In genomic region chr5:53543945-53544344, GRCm38 (mm10) we compare ENCODE assay signal across 20 mouse cellular contexts.
DNase-seq lines count a peak whose midpoint lies in the region; ATAC-seq and TF ChIP-seq lines count a peak whose summit lies in the region.
"Had no signal": no experiment of that assay in that cellular context is flagged by ENCODE, and none has a peak within 500 bp of the region (broad histone marks: within the 10 kb centered on the region; RNA-seq: fewer than 3 reads in every experiment).

No protein-coding gene starts in this region.

- H3K27me3 ChIP-seq in megakaryocyte, embryonic 14.5 days (replicated peaks): no peaks in the 10 kb centered on the region
- H3K27me3 ChIP-seq in liver, postnatal 0 days (ENCODE audit: insufficient read depth, low read length): no peaks in the 10 kb centered on the region
- no peaks in the 10 kb centered on the region for H3K27me3 ChIP-seq in midbrain, embryonic 16.5 days (ENCODE audit: control insufficient read depth, insufficient read depth, low read depth, low read length)
- H3K27me3 ChIP-seq in liver, embryonic 11.5 days (replicated peaks; ENCODE audit: control insufficient read depth, insufficient read depth, low read length): no peaks in the 10 kb centered on the region
- H3K27me3 ChIP-seq: embryonic facial prominence, embryonic 12.5 days; forebrain, embryonic 12.5 days; heart, embryonic 15.5 days; hindbrain, embryonic 15.5 days had no signal

- no peak for TF ChIP-seq CTCF in liver, postnatal 0 days (IDR thresholded peaks at IDR 0.05; ENCODE audit: low read depth)

- H3K27ac ChIP-seq in ES-E14 (ENCODE audit: insufficient read depth, low read depth, low read length, poor library complexity, severe bottlenecking): peak overlapping the region; percentile 94; the same call in 1 of the 2 replicates
- peak overlapping the region; percentile 39; the same call in 1 of the 2 replicates for H3K27ac ChIP-seq in brown adipose tissue, adult 24 weeks (replicated peaks; ENCODE audit: low read depth, low read length)
- no peak overlapping the region for H3K27ac ChIP-seq in liver, postnatal 0 days (ENCODE audit: low read depth)
- H3K27ac ChIP-seq in midbrain, embryonic 16.5 days (ENCODE audit: low read length): no peak overlapping the region
- no peak overlapping the region for H3K27ac ChIP-seq in liver, embryonic 11.5 days (ENCODE audit: low read depth, low read length)
- H3K27ac ChIP-seq: embryonic facial prominence, embryonic 12.5 days; forebrain, embryonic 12.5 days; heart, embryonic 10.5 days; heart, embryonic 15.5 days; hindbrain, embryonic 15.5 days had no signal

- no peak for DNase-seq in ES-E14 (ENCODE audit: low read depth, low spot score)
- DNase-seq in liver, postnatal 0 days: no peak
- no peak for DNase-seq in liver, embryonic 11.5 days (ENCODE audit: low spot score)
- DNase-seq: adrenal gland, postnatal 25 days; cerebellum, adult 11-12 months; cerebellum, adult 9-10 months; cerebellum, postnatal 25 days; gastrocnemius, postnatal 14 days; kidney, adult 2 months had no signal

- no peak for TF ChIP-seq EP300 in liver, postnatal 0 days (IDR thresholded peaks at IDR 0.05; ENCODE audit: low read depth)

- 78% methylated on average over 4 of the region's 4 CpGs for WGBS in liver, postnatal 0 days (ENCODE audit: insufficient replicate concordance)
- 76% methylated on average over 4 of the region's 4 CpGs for WGBS in midbrain, embryonic 16.5 days
- WGBS in liver, embryonic 11.5 days: 80% methylated on average over 4 of the region's 4 CpGs

- H3K4me1 ChIP-seq in megakaryocyte, embryonic 14.5 days: peaks cover 85% of the 10 kb centered on the region
- peaks cover 18 to 29% of the 10 kb centered on the region in 2 experiments for H3K4me1 ChIP-seq in ES-E14 (ENCODE audit: control insufficient read depth in 2 of 2, insufficient read depth in 2 of 2, low read length in 2 of 2, poor library complexity in 1 of 2)
- no peaks in the 10 kb centered on the region for H3K4me1 ChIP-seq in brown adipose tissue, adult 24 weeks (ENCODE audit: control insufficient read depth, insufficient read depth, insufficient read length, low read length)
- 0 out of 2 replicates have a peak, but pooled peaks cover 3% of the 10 kb centered on the region for H3K4me1 ChIP-seq in liver, postnatal 0 days (ENCODE audit: insufficient read depth)
- no peaks in the 10 kb centered on the region for H3K4me1 ChIP-seq in midbrain, embryonic 16.5 days (ENCODE audit: control insufficient read depth, insufficient read depth, low read length)
- no peaks in the 10 kb centered on the region for H3K4me1 ChIP-seq in liver, embryonic 11.5 days (replicated peaks; ENCODE audit: control insufficient read depth, insufficient read depth, low read length)
- H3K4me1 ChIP-seq: embryonic facial prominence, embryonic 12.5 days; forebrain, embryonic 12.5 days; heart, embryonic 15.5 days; hindbrain, embryonic 15.5 days had no signal

- H3K9ac ChIP-seq in ES-E14 (ENCODE audit: insufficient read depth, low read depth, low read length, poor library complexity, severe bottlenecking): no peak overlapping the region
- no peak overlapping the region for H3K9ac ChIP-seq in liver, postnatal 0 days (replicated peaks)
- H3K9ac ChIP-seq in midbrain, embryonic 16.5 days (ENCODE audit: low read depth, low read length): no peak overlapping the region
- no peak overlapping the region for H3K9ac ChIP-seq in liver, embryonic 11.5 days (ENCODE audit: low read depth, low read length)
- H3K9ac ChIP-seq: embryonic facial prominence, embryonic 12.5 days; forebrain, embryonic 12.5 days; heart, embryonic 15.5 days; hindbrain, embryonic 15.5 days had no signal

- H3K9me3 ChIP-seq in megakaryocyte, embryonic 14.5 days: no peaks in the 10 kb centered on the region
- no peaks in the 10 kb centered on the region for H3K9me3 ChIP-seq in ES-E14 (ENCODE audit: control insufficient read depth, insufficient read depth, low read depth, low read length)
- no peaks in the 10 kb centered on the region for H3K9me3 ChIP-seq in liver, postnatal 0 days (ENCODE audit: low read length)
- no peaks in the 10 kb centered on the region for H3K9me3 ChIP-seq in midbrain, embryonic 16.5 days (replicated peaks; ENCODE audit: control insufficient read depth, low read length, poor library complexity, severe bottlenecking)
- H3K9me3 ChIP-seq in liver, embryonic 11.5 days (ENCODE audit: control insufficient read depth, low read length): no peaks in the 10 kb centered on the region
- H3K9me3 ChIP-seq: embryonic facial prominence, embryonic 12.5 days; forebrain, embryonic 12.5 days; heart, embryonic 10.5 days; heart, embryonic 15.5 days; hindbrain, embryonic 15.5 days had no signal

- no peak overlapping the region for H3K4me2 ChIP-seq in liver, postnatal 0 days (ENCODE audit: low read depth, low read length)
- no peak overlapping the region for H3K4me2 ChIP-seq in midbrain, embryonic 16.5 days (ENCODE audit: low read length)
- H3K4me2 ChIP-seq in liver, embryonic 11.5 days: no peak overlapping the region
- H3K4me2 ChIP-seq: embryonic facial prominence, embryonic 12.5 days; forebrain, embryonic 12.5 days; heart, embryonic 15.5 days; hindbrain, embryonic 15.5 days had no signal

- in situ Hi-C loops in ES-E14 (cut with MboI; ENCODE audit: low sequenced_read_pairs in 2 of 2, unreplicated experiment in 2 of 2): no loop called here

- no peaks in the 10 kb centered on the region for H3K36me3 ChIP-seq in megakaryocyte, embryonic 14.5 days (replicated peaks; ENCODE audit: low read length)
- no peaks in the 10 kb centered on the region for H3K36me3 ChIP-seq in ES-E14 (ENCODE audit: control insufficient read depth, insufficient read depth, low read length, poor library complexity, severe bottlenecking)
- H3K36me3 ChIP-seq in liver, postnatal 0 days (replicated peaks; ENCODE audit: insufficient read depth, low read length): no peaks in the 10 kb centered on the region
- no peaks in the 10 kb centered on the region for H3K36me3 ChIP-seq in midbrain, embryonic 16.5 days (ENCODE audit: control insufficient read depth, insufficient read depth, low read length)
- H3K36me3 ChIP-seq in liver, embryonic 11.5 days (ENCODE audit: control insufficient read depth, insufficient read depth, low read length): no peaks in the 10 kb centered on the region
- H3K36me3 ChIP-seq: embryonic facial prominence, embryonic 12.5 days; forebrain, embryonic 12.5 days; heart, embryonic 10.5 days; heart, embryonic 15.5 days; hindbrain, embryonic 15.5 days had no signal

- no peak for ATAC-seq in megakaryocyte, adult 5-6 weeks (ENCODE audit: poor library complexity, severe bottlenecking)
- no peak for ATAC-seq in liver, postnatal 0 days
- no peak for ATAC-seq in midbrain, embryonic 16.5 days
- no peak for ATAC-seq in liver, embryonic 11.5 days (replicated peaks; ENCODE audit: low FRiP score)
- ATAC-seq: forebrain, embryonic 16.5 days; intestine, embryonic 16.5 days had no signal

- peak overlapping the region; percentile 57 for H3K4me3 ChIP-seq in megakaryocyte, embryonic 14.5 days (replicated peaks)
- H3K4me3 ChIP-seq in ES-E14 (ENCODE audit: insufficient read depth in 1 of 2, low read depth in 1 of 2, low read length in 2 of 2, poor library complexity in 1 of 2, severe bottlenecking in 1 of 2): no peak overlapping the region
- H3K4me3 ChIP-seq in brown adipose tissue, adult 24 weeks (ENCODE audit: insufficient read depth, low read depth, low read length): no peak overlapping the region
- no peak overlapping the region for H3K4me3 ChIP-seq in liver, postnatal 0 days (ENCODE audit: low read depth, low read length)
- H3K4me3 ChIP-seq in midbrain, embryonic 16.5 days (ENCODE audit: low read depth, low read length): no peak overlapping the region
- no peak overlapping the region for H3K4me3 ChIP-seq in liver, embryonic 11.5 days (ENCODE audit: low read depth, low read length)
- H3K4me3 ChIP-seq: embryonic facial prominence, embryonic 12.5 days; forebrain, embryonic 12.5 days; heart, embryonic 10.5 days; heart, embryonic 15.5 days; hindbrain, embryonic 15.5 days had no signal

TF ChIP-seq in ES-E14, 5 proteins besides CTCF, POLR2A, EP300 and RAD21:
- TF ChIP-seq CHD2 (IDR thresholded peaks at IDR 0.05; ENCODE audit: low read depth, low read length) (no peak), ZNF384 (IDR thresholded peaks at IDR 0.05; ENCODE audit: low read depth, low read length) (no peak), MAFK (IDR thresholded peaks at IDR 0.05; ENCODE audit: insufficient read depth, low read depth, low read length) (no peak)

Comparison
In these comparisons a context has a peak if more than half of its experiments do, and no peak if none do; other contexts are left out.
1. H3K27ac ChIP-seq: peak in ES-E14 (single experiment) and brown adipose tissue, adult 24 weeks (single experiment); none in liver, postnatal 0 days (single experiment), midbrain, embryonic 16.5 days (single experiment) and liver, embryonic 11.5 days (single experiment).